Mouse (Mus musculus): ENCODE measurements at regions not wholly inside any gene's neighbourhood (a gene's known extent, or its start where the extent isn't known, plus 50 kb on each side); places are given as distances from the start of the nearest gene placed in this dataset.

- DNase-seq: peak; percentile 89
Observed at GRCm38 (mm10) chr13:41694749-41695419, 89.2 kb downstream of the Tmem170b start.

- DNase-seq: no peak
Observed at GRCm38 (mm10) chr13:41696767-41697445, 91.2 kb downstream of the Tmem170b start.

GRCm38 (mm10) chr13:41701345-41701744, 95.6 kb downstream of the Tmem170b start:
- peak; percentile 39 for DNase-seq

- peak; percentile 56 for DNase-seq
Observed at GRCm38 (mm10) chr13:41701829-41702231, 96.1 kb downstream of the Tmem170b start.

GRCm38 (mm10) chr13:41703196-41703595, 97.5 kb downstream of the Tmem170b start:
- peak; percentile 29 for DNase-seq

- DNase-seq: peak; percentile 97
Observed at GRCm38 (mm10) chr13:41703618-41704017, 97.9 kb downstream of the Tmem170b start.

GRCm38 (mm10) chr13:41704806-41705205, 99.1 kb downstream of the Tmem170b start:
- DNase-seq: peak; percentile 93

- DNase-seq: peak; percentile 85
Observed at GRCm38 (mm10) chr13:41705636-41706035, 99.9 kb downstream of the Tmem170b start.

GRCm38 (mm10) chr13:41707811-41708210, 102.1 kb downstream of the Tmem170b start:
- peak; percentile 52 for DNase-seq

- peak; percentile 62 for DNase-seq
Observed at GRCm38 (mm10) chr13:41709071-41709470, 103.4 kb downstream of the Tmem170b start.

- DNase-seq: peak; percentile 93
Observed at GRCm38 (mm10) chr13:41709475-41710227, 103.9 kb downstream of the Tmem170b start.

GRCm38 (mm10) chr13:41712616-41713015, 106.9 kb downstream of the Tmem170b start:
- peak; percentile 18 for DNase-seq

Data from heart, adult 11 months (tissue).